Mouse (Mus musculus) lung, postnatal 14 days (tissue): ENCODE data around the gene Fastkd2.

Experiments used
- DNase-seq: peaks from one replicate; pipeline ENCODE4 v3.0.0; 2021

Gene Fastkd2

GRCm38 (mm10) chr1:63730240-63730771 lies at the start of gene Fastkd2, which contains the start of gene Mdh1b:
Gene Fastkd2 (plus strand): TSS chr1:63730614.
Gene Mdh1b (minus strand): TSS chr1:63730318.
- peak; percentile 89 for DNase-seq

- no peak for DNase-seq
These were observed 43.6 kb upstream of the Fastkd2 start, which contains the start of gene Dytn for GRCm38 (mm10) chr1:63686827-63687226. Gene Dytn (minus strand): TSS chr1:63686927.

- no peak for DNase-seq
These were observed 33.6 kb upstream of the Fastkd2 start for GRCm38 (mm10) chr1:63696861-63697260.

GRCm38 (mm10) chr1:63705733-63706132 lies 24.7 kb upstream of the Fastkd2 start:
- no peak for DNase-seq

- DNase-seq, result no peak
These were observed 21.5 kb upstream of the Fastkd2 start for GRCm38 (mm10) chr1:63708876-63709275.

GRCm38 (mm10) chr1:63720161-63720560 lies 10.3 kb upstream of the Fastkd2 start:
- no peak for DNase-seq

- no peak for DNase-seq
These were observed 618 bp upstream of the Fastkd2 start for GRCm38 (mm10) chr1:63729796-63730195.

GRCm38 (mm10) chr1:63756005-63756404 lies 25.6 kb downstream of the Fastkd2 start:
- no peak for DNase-seq

- peak; percentile 28 for DNase-seq
These were observed 32.8 kb downstream of the Fastkd2 start for GRCm38 (mm10) chr1:63763212-63763694.

- DNase-seq, result no peak
These were observed 33.5 kb downstream of the Fastkd2 start for GRCm38 (mm10) chr1:63763881-63764386.

- no peak for DNase-seq
These were observed 34.0 kb downstream of the Fastkd2 start for GRCm38 (mm10) chr1:63764395-63764794.

- DNase-seq, result no peak
These were observed 37.7 kb downstream of the Fastkd2 start for GRCm38 (mm10) chr1:63768112-63768511.

- DNase-seq, result no peak
These were observed 38.8 kb downstream of the Fastkd2 start, which contains the start of gene 4933402D24Rik for GRCm38 (mm10) chr1:63769167-63769566. Gene 4933402D24Rik (minus strand): TSS chr1:63769267.

- DNase-seq, result no peak
These were observed 39.9 kb downstream of the Fastkd2 start for GRCm38 (mm10) chr1:63770309-63770708.

GRCm38 (mm10) chr1:63776396-63776795 lies 46.0 kb downstream of the Fastkd2 start:
- DNase-seq, result no peak

- no peak for DNase-seq
These were observed 46.7 kb downstream of the Fastkd2 start for GRCm38 (mm10) chr1:63776902-63777630.

- no peak for DNase-seq
These were observed 63.9 kb downstream of the Fastkd2 start for GRCm38 (mm10) chr1:63794326-63794725.
